In genomic region chr2:131354049-131354448, GRCm38 (mm10) we compare ENCODE assay signal across 15 mouse cellular contexts.
"Had no signal": no experiment of that assay in that cellular context is flagged by ENCODE, and none has a peak within 500 bp of the region (broad histone marks: within the 10 kb centered on the region; RNA-seq: fewer than 3 reads in every experiment).

No protein-coding gene starts in this region.

- ATAC-seq: midbrain, embryonic 16.5 days had no signal

- H3K36me3 ChIP-seq: limb, embryonic 10.5 days; limb, embryonic 13.5 days; liver, embryonic 13.5 days; lung, embryonic 15.5 days; midbrain, embryonic 12.5 days; neural tube, embryonic 13.5 days had no signal

- H3K27ac ChIP-seq: kidney, postnatal 0 days; limb, embryonic 13.5 days; liver, embryonic 13.5 days; midbrain, embryonic 12.5 days; neural tube, embryonic 13.5 days had no signal

- H3K27me3 ChIP-seq: limb, embryonic 13.5 days; liver, embryonic 13.5 days; lung, embryonic 15.5 days; megakaryocyte, embryonic 14.5 days; neural tube, embryonic 13.5 days had no signal

- H3K9me3 ChIP-seq: limb, embryonic 10.5 days; limb, embryonic 13.5 days; liver, embryonic 13.5 days; lung, embryonic 15.5 days; megakaryocyte, embryonic 14.5 days; midbrain, embryonic 12.5 days; neural tube, embryonic 13.5 days had no signal

- DNase-seq: kidney, adult 2 months; kidney, postnatal 25 days; liver; liver, embryonic 13.5 days; lung, postnatal 10 days; lung, postnatal 36 days; right cerebral cortex, postnatal 25 days had no signal
